Mouse (Mus musculus) small intestine, adult 2 months (tissue): Measurements from ENCODE around the gene Napsa. TPM values are rescaled to one million over a fixed set of nuclear protein-coding genes. Genes with fewer than 3 reads are reported as not detected.

Experiments used
- H3K27ac ChIP-seq: fragments of 200-500 bp; 2 replicates; pipeline ENCODE4 v1.5.1; 2012; ENCODE audit warnings: low read depth, low read length, control low read depth, inconsistent platforms; ENCODE audit not compliant: insufficient read depth
- H3K27me3 ChIP-seq: fragments of 200-500 bp; 2 replicates; pipeline ENCODE4 v1.6.1; 2012; ENCODE audit warnings: mild to moderate bottlenecking, moderate library complexity, low read length, inconsistent platforms; ENCODE audit not compliant: control insufficient read depth, insufficient read depth
- H3K36me3 ChIP-seq: fragments of 200-500 bp; 2 replicates; pipeline ENCODE4 v1.6.1; 2012; ENCODE audit warnings: mild to moderate bottlenecking, low read length, control low read depth, inconsistent platforms; ENCODE audit not compliant: control insufficient read depth, insufficient read depth
- H3K4me1 ChIP-seq: fragments of 200-500 bp; 2 replicates; pipeline ENCODE4 v1.6.1; 2012; ENCODE audit warnings: low read length, inconsistent platforms, mixed read lengths; ENCODE audit not compliant: control insufficient read depth, insufficient read depth, insufficient read length
- H3K4me3 ChIP-seq: fragments of 200-500 bp; 2 replicates; pipeline ENCODE4 v1.5.1; 2012; ENCODE audit warnings: low read depth, mild to moderate bottlenecking, control low read depth, inconsistent platforms, low read length, moderate library complexity
- CTCF ChIP-seq: fragments of 200-500 bp; IDR thresholded peaks from 2 replicates; pipeline ENCODE4 v1.5.1; 2012; ENCODE audit warnings: low read depth, mild to moderate bottlenecking, control low read depth, inconsistent platforms, low read length, moderate library complexity, mixed read lengths; ENCODE audit not compliant: insufficient replicate concordance, insufficient read length; ENCODE audit errors: extremely low read depth
- POLR2A ChIP-seq: fragments of 200-500 bp; IDR thresholded peaks from 2 replicates; pipeline ENCODE4 v1.6.1; 2012; ENCODE audit warnings: low read depth, mild to moderate bottlenecking, control low read depth, inconsistent platforms, low read length, moderate library complexity
- WGBS: fragments of 180-500 bp; shearing (Covaris S2); methylation state at CpG from one replicate; pipeline ENCODE4 v1.1.7; 2018; 5-methylcytosine and 5-hydroxymethylcytosine counted together
- polyA plus RNA-seq: library from polyadenylated mRNA; depleted of rRNA; stranded (reverse); fragments of >200 nt; gene quantifications from 2 replicates; pipeline ENCODE4 v1.2.3, GENCODE M21; 2012

The Napsa gene
- polyA plus RNA-seq, 1 experiment, result 11.1 TPM

DNA sequence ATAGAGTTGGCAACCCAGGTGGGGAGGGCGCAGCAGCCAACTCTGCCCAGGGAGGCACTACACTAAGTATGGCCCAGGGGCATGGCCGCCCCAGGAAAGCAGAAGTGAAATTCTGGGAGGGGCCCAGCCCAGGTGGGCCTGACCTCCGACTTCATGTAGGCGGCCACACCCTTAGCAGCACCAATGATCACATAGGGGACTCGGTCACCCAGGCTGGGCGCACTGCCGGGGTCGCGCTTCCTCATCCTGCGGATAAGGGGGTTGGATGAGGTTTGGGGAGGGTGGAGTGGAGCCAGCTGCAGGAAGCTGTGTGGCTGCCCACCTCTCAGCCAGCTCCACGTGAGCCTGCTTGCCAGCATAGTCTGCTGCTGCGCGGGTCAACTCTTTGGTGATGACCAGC lies 37.9 kb upstream of the Napsa start:
- no peaks in the 10 kb centered on the region for H3K27me3 ChIP-seq
- H3K4me3 ChIP-seq, result 0 out of 2 replicates have a peak overlapping the region, but pooled peaks have one; percentile 8
- H3K27ac ChIP-seq, result no peak overlapping the region
- no peak for TF ChIP-seq CTCF
- TF ChIP-seq POLR2A, result no peak
- peaks cover 5% of the 10 kb centered on the region; the same call in 1 of the 2 replicates for H3K4me1 ChIP-seq
- WGBS, result 80% methylated on average over 13 of the region's 13 CpGs
- H3K36me3 ChIP-seq, result peaks cover 11% of the 10 kb centered on the region; the same call in 1 of the 2 replicates

DNA sequence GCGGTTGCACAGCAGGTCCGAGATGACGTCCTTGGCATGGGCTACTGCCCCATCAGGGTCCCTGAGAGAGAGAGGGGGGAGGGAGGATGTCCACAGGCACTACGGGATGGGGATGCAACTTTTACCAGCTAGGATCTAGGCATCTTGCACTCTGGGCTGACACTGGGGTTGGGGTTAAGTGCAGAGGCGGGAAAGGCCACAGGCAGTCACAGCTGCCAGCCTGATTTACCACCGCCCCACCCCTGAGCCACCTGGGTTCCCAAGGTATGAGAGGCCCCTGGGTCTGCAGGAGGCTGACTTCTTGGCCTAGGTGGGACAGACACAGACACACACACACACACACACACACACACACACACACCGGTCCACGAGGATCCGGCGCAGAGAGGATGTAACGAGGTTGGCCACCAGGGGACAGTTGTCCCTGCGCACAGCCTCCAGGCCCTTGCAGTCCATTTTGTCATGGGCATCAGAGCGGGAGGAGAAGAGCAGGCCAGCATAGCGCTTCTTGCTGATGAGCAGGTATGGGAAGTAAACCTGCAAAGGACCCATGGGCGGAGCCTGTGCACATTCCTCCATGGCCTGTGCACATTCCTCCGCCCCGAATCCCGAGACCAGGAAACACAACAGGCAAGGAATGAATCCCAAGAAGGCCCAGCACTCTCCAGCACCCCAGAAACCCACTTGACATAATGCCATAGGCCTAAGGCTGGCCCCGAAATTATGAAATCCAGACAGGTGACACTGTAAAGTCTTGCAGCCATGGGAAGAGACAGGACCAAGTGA lies 37.3 kb upstream of the Napsa start:
- 0 out of 2 replicates have a peak overlapping the region, but pooled peaks have one; percentile 8 for H3K4me3 ChIP-seq
- no peaks in the 10 kb centered on the region for H3K27me3 ChIP-seq
- H3K36me3 ChIP-seq, result peaks cover 17% of the 10 kb centered on the region; the same call in 1 of the 2 replicates
- peaks cover 5% of the 10 kb centered on the region; the same call in 1 of the 2 replicates for H3K4me1 ChIP-seq
- WGBS, result 89% methylated on average over 19 of the region's 19 CpGs
- TF ChIP-seq CTCF (no peak), POLR2A (no peak)
- no peak overlapping the region for H3K27ac ChIP-seq

DNA sequence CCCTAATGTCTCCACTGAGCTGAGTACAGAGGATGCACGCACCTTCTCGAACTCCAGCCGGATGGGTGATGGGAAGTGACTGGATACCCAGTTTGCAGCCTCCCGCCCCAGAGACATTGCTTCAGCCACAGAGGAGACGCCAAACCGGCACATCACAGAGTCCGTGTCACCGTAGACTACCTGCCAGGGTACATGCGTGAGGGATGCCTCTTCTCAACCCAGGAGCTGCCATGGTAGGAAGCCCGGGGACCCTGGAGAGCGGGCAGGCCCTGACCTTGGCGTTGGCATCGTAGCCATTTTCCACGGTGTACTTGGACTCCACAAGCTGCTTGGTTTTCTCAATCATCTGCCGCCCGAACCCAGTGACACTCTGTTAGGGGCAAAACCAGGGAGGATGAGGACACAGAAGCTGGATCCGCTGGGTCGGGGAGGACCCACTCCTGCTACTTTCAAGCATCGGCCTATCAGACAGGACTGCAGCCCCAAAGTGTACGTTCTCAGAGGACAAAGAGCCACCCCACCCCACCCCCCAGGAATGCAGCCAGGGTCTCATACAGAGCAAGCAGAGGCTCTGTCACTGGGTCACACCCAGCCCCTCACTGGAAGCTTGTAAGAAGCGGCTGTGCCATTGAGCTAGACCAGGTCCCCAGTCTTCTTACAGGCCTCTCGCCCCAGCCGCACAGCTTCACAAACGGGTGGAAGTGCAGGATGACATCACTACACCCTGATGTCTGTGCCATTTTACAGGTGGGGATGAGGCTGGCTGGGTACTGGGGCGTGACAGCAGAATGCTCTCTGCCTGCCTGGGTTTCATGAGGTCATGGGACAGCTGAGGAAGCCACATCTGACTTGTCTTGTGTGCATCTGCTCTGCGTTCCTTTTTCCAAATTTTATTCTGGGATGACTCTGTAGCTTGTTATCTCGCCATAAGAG lies 36.3 kb upstream of the Napsa start:
- WGBS, result 93% methylated on average over 27 of the region's 27 CpGs
- H3K27ac ChIP-seq, result no peak overlapping the region
- TF ChIP-seq POLR2A (no peak), CTCF (no peak)
- H3K4me1 ChIP-seq, result peaks cover 5% of the 10 kb centered on the region; the same call in 1 of the 2 replicates
- no peak overlapping the region for H3K4me3 ChIP-seq
- peaks cover 26% of the 10 kb centered on the region for H3K36me3 ChIP-seq
- no peaks in the 10 kb centered on the region for H3K27me3 ChIP-seq

DNA sequence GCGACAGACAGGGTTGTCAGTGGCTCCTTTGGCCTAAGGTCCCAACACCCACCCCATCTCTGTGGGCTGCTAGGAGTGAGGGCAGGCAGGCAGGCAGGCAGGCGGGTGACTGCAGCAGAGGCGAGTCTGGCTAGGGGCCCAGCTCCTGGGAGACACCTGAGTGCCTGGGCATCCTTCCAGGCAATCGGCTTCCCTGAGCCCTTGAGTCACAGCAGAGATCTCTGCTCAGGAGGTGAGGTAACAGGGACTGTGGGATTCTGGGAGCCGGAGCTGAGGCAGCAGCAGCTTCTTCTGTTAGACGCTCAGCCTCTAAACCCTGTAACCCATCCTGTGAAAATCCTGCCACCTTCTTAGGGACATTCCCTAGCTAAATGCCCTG lies 35.6 kb upstream of the Napsa start:
- H3K4me3 ChIP-seq, result no peak overlapping the region
- H3K36me3 ChIP-seq, result peaks cover 31% of the 10 kb centered on the region
- TF ChIP-seq POLR2A (no peak), CTCF (no peak)
- WGBS, result 46% methylated on average over 6 of the region's 6 CpGs
- no peaks in the 10 kb centered on the region for H3K27me3 ChIP-seq
- H3K4me1 ChIP-seq, result peaks cover 5% of the 10 kb centered on the region; the same call in 1 of the 2 replicates
- H3K27ac ChIP-seq, result no peak overlapping the region

DNA sequence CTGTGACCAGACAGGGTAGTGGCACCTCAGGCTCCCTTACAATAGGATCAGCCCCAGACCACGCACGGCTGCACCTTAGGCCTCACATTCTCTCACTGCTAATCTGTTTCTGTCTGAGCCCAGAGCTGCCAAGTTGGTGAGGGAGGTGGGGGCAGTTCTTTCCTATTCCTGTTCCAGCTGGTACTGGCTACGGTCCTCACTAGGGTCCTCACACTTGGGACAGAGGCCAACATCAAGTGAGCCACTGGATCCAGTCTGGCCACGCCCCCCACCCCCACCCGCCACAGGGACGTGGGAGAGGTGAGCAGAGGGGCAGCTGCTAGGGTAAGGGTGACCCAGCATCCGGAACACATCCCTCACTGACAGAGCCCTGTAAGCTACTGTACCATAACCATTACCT lies 35.2 kb upstream of the Napsa start:
- H3K27me3 ChIP-seq, result no peaks in the 10 kb centered on the region
- H3K36me3 ChIP-seq, result peaks cover 31% of the 10 kb centered on the region
- H3K4me3 ChIP-seq, result no peak overlapping the region
- TF ChIP-seq POLR2A, result no peak
- TF ChIP-seq CTCF, result no peak
- H3K4me1 ChIP-seq, result peaks cover 5% of the 10 kb centered on the region; the same call in 1 of the 2 replicates
- no peak overlapping the region for H3K27ac ChIP-seq
- WGBS, result 79% methylated on average over 7 of the region's 7 CpGs

DNA sequence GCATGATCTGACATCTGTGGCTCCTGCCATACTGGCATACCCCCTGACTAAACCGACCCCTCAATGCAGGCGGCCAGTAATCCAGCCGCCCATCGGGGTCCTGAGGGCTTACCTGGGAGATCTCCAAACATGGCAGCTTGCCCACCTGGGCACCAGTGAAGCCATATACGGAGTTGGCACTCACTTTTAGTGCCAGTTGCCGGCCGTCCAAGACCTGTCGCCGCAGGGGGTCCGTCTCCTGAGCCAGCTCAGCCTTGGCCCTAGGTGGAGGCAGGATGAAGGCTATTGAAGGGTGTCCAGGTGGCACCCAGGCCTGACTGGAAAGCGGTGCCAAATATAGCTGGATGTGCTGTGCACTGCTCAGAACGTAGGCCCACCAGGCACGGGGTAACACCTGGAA lies 34.7 kb upstream of the Napsa start:
- H3K36me3 ChIP-seq, result peaks cover 31% of the 10 kb centered on the region
- H3K4me1 ChIP-seq, result peaks cover 3% of the 10 kb centered on the region; the same call in 1 of the 2 replicates
- H3K27ac ChIP-seq, result no peak overlapping the region
- WGBS, result 92% methylated on average over 13 of the region's 13 CpGs
- TF ChIP-seq CTCF (no peak), POLR2A (no peak)
- H3K4me3 ChIP-seq, result no peak overlapping the region
- no peaks in the 10 kb centered on the region for H3K27me3 ChIP-seq
